Mouse (Mus musculus): ENCODE data around the gene Olfr487. TPM values are rescaled to one million over a fixed set of nuclear protein-coding genes. Genes with fewer than 3 reads are reported as not detected.

The Olfr487 gene
- polyA plus RNA-seq, 1 experiment from 2014 or later, result not detected

Other genes starting within 250 kb of the Olfr487 start
- not detected in 2 replicates for gene Olfr476, start 249.8 kb downstream of the Olfr487 start, polyA plus RNA-seq (2015; fragmentation: Nextera tagmentation; extraction: Ambion mirVana)
- not detected in 2 replicates for gene Olfr477, start 227.9 kb downstream of the Olfr487 start, polyA plus RNA-seq (2015; fragmentation: Nextera tagmentation; extraction: Ambion mirVana)
- gene Olfr478, start 180.6 kb downstream of the Olfr487 start, polyA plus RNA-seq (2015; fragmentation: Nextera tagmentation; extraction: Ambion mirVana), result not detected in 2 replicates
- not detected in 2 replicates for gene Olfr479, start 163.9 kb downstream of the Olfr487 start, polyA plus RNA-seq (2015; fragmentation: Nextera tagmentation; extraction: Ambion mirVana)
- not detected in 2 replicates for gene Olfr480, start 147.3 kb downstream of the Olfr487 start, polyA plus RNA-seq (2015; fragmentation: Nextera tagmentation; extraction: Ambion mirVana)
- not detected in 2 replicates for gene Olfr481, start 134.8 kb downstream of the Olfr487 start, polyA plus RNA-seq (2015; fragmentation: Nextera tagmentation; extraction: Ambion mirVana)
- not detected in 2 replicates for gene Olfr482, start 117.0 kb downstream of the Olfr487 start, polyA plus RNA-seq (2015; fragmentation: Nextera tagmentation; extraction: Ambion mirVana)
- gene Olfr483, start 113.8 kb downstream of the Olfr487 start, polyA plus RNA-seq (2015; fragmentation: Nextera tagmentation; extraction: Ambion mirVana), result not detected in 2 replicates
- not detected in 2 replicates for gene Olfr484, start 87.2 kb downstream of the Olfr487 start, polyA plus RNA-seq (2015; fragmentation: Nextera tagmentation; extraction: Ambion mirVana)
- gene Olfr485, start 54.8 kb downstream of the Olfr487 start, polyA plus RNA-seq (2015; fragmentation: Nextera tagmentation; extraction: Ambion mirVana), result not detected in 2 replicates
- gene Olfr486, start 41.9 kb downstream of the Olfr487 start, polyA plus RNA-seq (2015; fragmentation: Nextera tagmentation; extraction: Ambion mirVana), result not detected in 2 replicates
- not detected in 2 replicates for gene Olfr488, start 43.7 kb upstream of the Olfr487 start, polyA plus RNA-seq (2015; fragmentation: Nextera tagmentation; extraction: Ambion mirVana)
- gene Olfr490, start 74.3 kb upstream of the Olfr487 start, polyA plus RNA-seq (2015; fragmentation: Nextera tagmentation; extraction: Ambion mirVana), result not detected in 2 replicates
- gene Olfr491, start 98.8 kb upstream of the Olfr487 start, polyA plus RNA-seq (2015; fragmentation: Nextera tagmentation; extraction: Ambion mirVana), result not detected in 2 replicates
- gene Olfr492, start 109.0 kb upstream of the Olfr487 start, polyA plus RNA-seq (2015; fragmentation: Nextera tagmentation; extraction: Ambion mirVana), result not detected in 2 replicates
- gene Olfr493, start 132.3 kb upstream of the Olfr487 start, polyA plus RNA-seq (2015; fragmentation: Nextera tagmentation; extraction: Ambion mirVana), result not detected in 2 replicates
- not detected in 2 replicates for gene Olfr494, start 150.7 kb upstream of the Olfr487 start, polyA plus RNA-seq (2015; fragmentation: Nextera tagmentation; extraction: Ambion mirVana)
- gene Olfr495, start 178.5 kb upstream of the Olfr487 start, polyA plus RNA-seq (2015; fragmentation: Nextera tagmentation; extraction: Ambion mirVana), result not detected in 2 replicates
- not detected in 2 replicates for gene Olfr497, start 205.8 kb upstream of the Olfr487 start, polyA plus RNA-seq (2015; fragmentation: Nextera tagmentation; extraction: Ambion mirVana)

Data from lung, embryonic 15.5 days (tissue).